Mouse (Mus musculus): ENCODE results near the gene Cbwd1. TPM values are rescaled to one million over a fixed set of nuclear protein-coding genes. Genes with fewer than 3 reads are reported as not detected.

Gene Cbwd1
- polyA plus RNA-seq, 1 experiment from 2014 or later, result 21.8 TPM

DNA sequence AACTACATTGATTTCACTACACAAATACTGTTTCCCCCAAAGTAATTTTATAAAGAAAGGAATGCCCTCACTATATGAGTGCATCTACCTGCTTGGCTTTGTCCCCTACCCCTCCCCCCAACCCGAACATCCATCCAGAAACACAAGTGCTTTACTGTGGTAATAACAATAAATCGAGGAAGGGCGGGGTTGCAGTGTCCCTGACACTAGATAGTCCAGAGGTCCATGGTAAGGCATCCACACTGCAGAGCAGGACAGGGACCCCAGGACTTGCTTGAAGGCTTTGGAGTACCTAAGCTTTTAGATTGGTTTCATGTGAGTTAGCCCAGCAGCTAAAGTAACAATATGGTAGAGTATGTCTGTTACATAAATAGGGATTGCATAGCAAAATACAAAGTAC, 59.7 kb downstream of the Cbwd1 start:
- H3K4me1 ChIP-seq, result peaks cover 34% of the 10 kb centered on the region
- H3K9ac ChIP-seq, result no peak overlapping the region
- no peaks in the 10 kb centered on the region for H3K36me3 ChIP-seq
- H3K27ac ChIP-seq, result no peak overlapping the region
- H3K9me3 ChIP-seq (replicated peaks), result no peaks in the 10 kb centered on the region
- no peak overlapping the region for H3K4me3 ChIP-seq (replicated peaks)
- no peak for ATAC-seq (replicated peaks; ENCODE audit: low FRiP score)
- 3% methylated on average over 3 of the region's 3 CpGs for WGBS
- no peak overlapping the region for H3K4me2 ChIP-seq
- H3K27me3 ChIP-seq, result peaks cover 90% of the 10 kb centered on the region

DNA sequence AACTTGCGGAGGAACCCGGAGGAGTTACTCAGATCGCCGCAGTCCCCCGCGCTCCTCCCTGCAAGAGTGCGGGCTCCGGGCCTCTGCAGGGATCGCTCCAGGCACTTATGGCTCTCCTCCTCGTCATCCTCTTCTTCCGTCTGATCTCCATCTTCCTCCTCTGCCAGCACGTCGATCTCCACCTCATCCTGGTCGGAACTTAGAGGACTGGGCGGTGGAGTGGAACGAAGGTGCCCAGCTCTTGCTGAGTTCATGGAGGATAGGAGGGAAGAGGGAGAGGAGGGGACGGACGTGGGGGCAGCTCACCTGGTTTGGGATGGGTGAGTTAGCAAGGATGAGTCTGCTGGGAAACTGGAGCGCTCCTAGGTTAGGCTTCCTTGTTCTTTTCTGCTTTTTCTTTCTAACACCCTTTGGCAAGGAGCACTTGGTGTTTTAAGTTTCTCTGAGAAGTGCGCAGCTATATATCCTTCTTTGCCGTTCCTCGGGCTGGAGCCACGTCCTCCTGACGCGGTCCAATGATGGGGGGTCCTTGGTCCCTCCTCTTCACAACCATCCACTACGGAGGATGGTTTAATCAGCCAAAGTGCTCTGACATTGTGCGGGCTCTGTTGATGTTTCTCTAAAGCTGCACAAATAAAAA, 60.7 kb downstream of the Cbwd1 start, which contains the start of gene Foxd4:
TSS of gene Foxd4 (minus strand) at position 617 of the 640 bp plus-strand sequence.
- peaks cover 34% of the 10 kb centered on the region for H3K4me1 ChIP-seq

DNA sequence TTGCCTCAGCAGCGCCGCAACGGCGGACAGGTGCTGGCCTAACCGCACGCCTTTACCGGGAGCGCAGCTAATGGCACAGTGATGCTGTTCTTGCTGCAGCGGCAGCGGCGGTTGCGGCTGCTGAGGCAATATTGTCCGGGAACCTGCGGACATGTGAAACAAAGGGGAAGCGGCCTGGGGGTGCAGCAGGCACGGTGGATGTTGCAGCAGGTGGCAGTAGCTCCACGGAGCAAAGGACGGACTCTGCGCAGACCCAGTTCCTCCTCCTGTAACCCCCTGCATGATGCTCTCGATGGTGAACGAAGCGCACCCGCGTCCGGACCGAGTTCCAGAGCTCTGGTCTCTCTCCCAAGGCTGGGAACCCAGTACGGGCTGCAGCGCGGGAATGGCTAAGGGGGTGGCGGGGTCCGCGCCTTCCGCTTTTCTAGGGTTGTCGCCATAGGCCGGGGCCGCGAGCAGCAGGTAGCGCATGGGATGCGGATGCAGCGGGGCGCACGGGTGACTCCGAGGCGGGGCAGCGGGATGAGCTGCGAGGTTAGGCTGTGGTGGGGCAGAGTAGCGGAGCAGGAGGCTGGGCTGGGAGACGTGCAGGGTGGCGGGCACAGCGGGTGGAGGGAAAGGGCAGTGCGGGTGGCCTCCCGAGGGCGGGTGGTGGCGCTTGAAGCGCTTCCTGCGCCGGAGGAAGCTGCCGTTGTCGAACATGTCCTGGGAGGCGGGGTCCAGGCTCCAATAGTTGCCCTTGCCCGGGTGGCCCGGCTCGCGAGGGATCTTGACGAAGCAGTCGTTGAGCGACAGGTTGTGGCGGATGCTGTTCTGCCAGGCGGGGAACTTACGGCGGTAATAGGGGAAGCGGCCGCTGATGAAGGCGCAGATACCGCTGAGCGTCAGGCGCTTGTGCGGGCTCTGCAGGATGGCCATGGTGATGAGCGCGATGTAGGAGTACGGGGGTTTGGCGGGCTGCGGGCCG, 61.5 kb downstream of the Cbwd1 start:
- Histone ChIP-seq H3K27ac (no peak overlapping the region), H3K9ac (no peak overlapping the region; the same call in 1 of the 2 replicates), H3K4me2 (peak overlapping the region; percentile 75), H3K9me3 (replicated peaks) (no peaks in the 10 kb centered on the region), H3K4me3 (replicated peaks) (peak overlapping the region; percentile 45), H3K36me3 (no peaks in the 10 kb centered on the region), H3K27me3 (peaks cover 95% of the 10 kb centered on the region), H3K4me1 (peaks cover 34% of the 10 kb centered on the region)
- WGBS, result under 1% methylated on average over 84 of the region's 84 CpGs
- peak; percentile 52 for ATAC-seq (replicated peaks; ENCODE audit: low FRiP score)

More for the DNA sequence above, 60.7 kb downstream of the Cbwd1 start, which contains the start of gene Foxd4:
- Histone ChIP-seq H3K4me3 (replicated peaks) (peak within 1 kb of the TSS; percentile 45), H3K4me2 (peak within 1 kb of the TSS; percentile 75), H3K36me3 (no peaks in the 10 kb centered on the region), H3K27ac (no peak within 1 kb of the TSS), H3K9me3 (replicated peaks) (no peaks in the 10 kb centered on the region), H3K27me3 (peaks cover 95% of the 10 kb centered on the region), H3K9ac (no peak within 1 kb of the TSS)
- 1% methylated on average over 23 of the region's 27 CpGs for WGBS
- peak; percentile 29; the same call in 1 of the 2 replicates for ATAC-seq (replicated peaks; ENCODE audit: low FRiP score)

GRCm38 (mm10) chr19:24898737-24899577, 62.5 kb downstream of the Cbwd1 start:
- Histone ChIP-seq H3K9me3 (replicated peaks) (no peaks in the 10 kb centered on the region), H3K9ac (no peak overlapping the region; the same call in 1 of the 2 replicates), H3K4me1 (peaks cover 34% of the 10 kb centered on the region), H3K27me3 (peaks cover 89% of the 10 kb centered on the region), H3K4me2 (peak overlapping the region; percentile 75), H3K36me3 (no peaks in the 10 kb centered on the region), H3K4me3 (replicated peaks) (peak overlapping the region; percentile 45), H3K27ac (no peak overlapping the region)
- WGBS, result 3% methylated on average over 34 of the region's 34 CpGs
- ATAC-seq (replicated peaks; ENCODE audit: low FRiP score), result no peak

DNA sequence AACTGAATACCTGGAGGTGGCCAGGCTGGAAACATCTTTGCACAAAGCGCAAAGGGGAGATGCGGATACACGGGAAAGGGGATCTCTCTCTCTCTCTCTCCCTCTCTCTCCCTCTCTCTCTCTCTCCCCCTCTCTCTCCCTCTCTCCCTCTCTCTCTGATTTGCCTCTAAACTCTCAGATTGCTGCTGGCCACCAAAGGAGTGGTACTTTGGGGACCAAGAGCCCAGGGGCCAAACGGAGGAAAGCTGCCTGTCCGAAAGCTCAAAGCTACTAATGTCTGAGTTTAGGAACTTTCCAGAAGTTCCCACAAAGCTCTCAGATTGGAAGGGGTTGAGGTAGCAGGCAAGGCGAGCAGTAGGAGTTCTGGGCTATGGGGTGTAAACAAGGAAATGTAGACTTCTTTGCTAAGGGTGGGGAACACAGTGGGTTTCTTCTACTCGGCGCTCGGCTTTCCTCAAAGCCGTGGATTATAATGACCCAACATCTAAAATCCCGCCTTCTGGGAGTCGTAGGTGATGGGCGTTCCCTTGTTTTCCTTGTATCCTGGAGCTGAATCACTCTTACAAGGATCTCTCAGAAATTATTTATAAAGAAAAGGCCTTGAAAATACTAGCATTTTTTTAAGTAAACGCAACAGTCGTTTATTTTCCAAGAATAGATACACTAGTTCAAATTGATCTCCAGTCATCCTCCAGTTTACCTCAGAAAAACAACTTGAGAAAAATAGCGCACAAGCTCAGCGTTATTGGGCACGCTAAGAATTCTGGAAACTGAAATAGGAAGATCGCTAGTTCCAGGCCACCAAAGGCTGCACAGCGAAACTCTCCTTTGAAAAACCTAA, 63.3 kb downstream of the Cbwd1 start:
- Histone ChIP-seq H3K4me3 (replicated peaks) (peak overlapping the region; percentile 31), H3K9me3 (replicated peaks) (no peaks in the 10 kb centered on the region), H3K4me2 (0 out of 2 replicates have a peak overlapping the region, but pooled peaks have one; percentile 54), H3K4me1 (peaks cover 34% of the 10 kb centered on the region), H3K27ac (no peak overlapping the region), H3K9ac (no peak overlapping the region), H3K36me3 (no peaks in the 10 kb centered on the region), H3K27me3 (peaks cover 89% of the 10 kb centered on the region)
- WGBS, result 2% methylated on average over 19 of the region's 20 CpGs
- ATAC-seq (replicated peaks; ENCODE audit: low FRiP score), result no peak

DNA sequence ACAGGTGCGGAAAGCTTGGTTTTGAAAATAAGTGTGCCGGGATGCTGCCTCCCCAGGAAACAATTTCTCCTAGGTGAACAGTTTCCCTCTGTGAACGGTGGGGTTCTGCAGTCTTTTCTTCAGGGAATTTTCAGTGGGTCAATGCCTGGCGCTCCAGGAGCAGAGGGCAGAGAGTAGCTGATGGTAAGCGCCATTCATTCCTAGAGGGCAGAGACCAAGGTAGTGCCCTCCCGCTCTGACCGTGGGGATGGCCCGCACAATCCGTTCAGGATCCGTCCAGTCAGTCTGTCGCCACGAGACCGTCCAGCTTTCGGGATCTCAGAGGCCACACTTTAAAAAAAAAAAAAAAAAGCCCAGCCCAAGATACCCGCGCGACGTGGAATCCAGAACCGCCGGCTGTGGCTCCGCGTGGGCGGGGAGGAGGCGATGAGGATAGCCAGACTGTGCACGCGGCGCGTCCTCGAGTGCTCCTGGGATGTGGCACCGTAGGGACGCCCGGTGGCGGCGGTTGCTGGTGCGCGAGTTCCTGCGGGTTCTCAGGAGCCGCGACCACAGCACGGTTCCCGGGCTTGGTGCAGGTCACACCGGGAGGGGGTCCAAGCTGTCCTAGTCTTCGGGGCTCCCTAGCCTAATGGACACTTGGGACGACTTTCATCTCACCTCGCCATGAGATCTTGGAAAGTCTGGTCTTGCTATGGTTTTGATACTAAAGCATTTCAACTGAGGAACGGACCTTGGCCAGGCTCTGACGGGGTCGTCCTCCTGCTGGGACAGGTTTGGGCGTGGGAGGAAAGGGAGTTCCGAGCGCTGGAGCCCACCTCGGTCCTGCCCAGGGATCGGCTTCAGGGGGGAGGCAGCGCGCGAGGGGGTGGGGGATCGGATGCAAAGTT, 64.2 kb downstream of the Cbwd1 start:
- no peak for ATAC-seq (replicated peaks; ENCODE audit: low FRiP score)
- 1% methylated on average over 57 of the region's 57 CpGs for WGBS
- H3K27me3 ChIP-seq, result peaks cover 84% of the 10 kb centered on the region

GRCm38 (mm10) chr19:24896536-24896935, 64.9 kb downstream of the Cbwd1 start:
- peaks cover 34% of the 10 kb centered on the region for H3K4me1 ChIP-seq
- no peak overlapping the region for H3K27ac ChIP-seq
- no peaks in the 10 kb centered on the region for H3K9me3 ChIP-seq (replicated peaks)
- H3K4me3 ChIP-seq (replicated peaks), result no peak overlapping the region
- no peak for ATAC-seq (replicated peaks; ENCODE audit: low FRiP score)
- H3K27me3 ChIP-seq, result peaks cover 77% of the 10 kb centered on the region
- WGBS, result 16% methylated on average over 4 of the region's 4 CpGs
- H3K9ac ChIP-seq, result no peak overlapping the region
- no peak overlapping the region for H3K4me2 ChIP-seq
- no peaks in the 10 kb centered on the region for H3K36me3 ChIP-seq

More for the DNA sequence above, 64.2 kb downstream of the Cbwd1 start:
- H3K36me3 ChIP-seq, result no peaks in the 10 kb centered on the region
- peaks cover 34% of the 10 kb centered on the region for H3K4me1 ChIP-seq
- no peak overlapping the region for H3K9ac ChIP-seq
- H3K4me2 ChIP-seq, result peak overlapping the region; percentile 54
- no peaks in the 10 kb centered on the region for H3K9me3 ChIP-seq (replicated peaks)
- no peak overlapping the region for H3K27ac ChIP-seq
- H3K4me3 ChIP-seq (replicated peaks), result peak overlapping the region; percentile 31

- ATAC-seq (replicated peaks; ENCODE audit: low FRiP score), result no peak
- no peak overlapping the region for H3K9ac ChIP-seq
- no peak overlapping the region for H3K27ac ChIP-seq
- no peak overlapping the region for H3K4me2 ChIP-seq
- no peaks in the 10 kb centered on the region for H3K9me3 ChIP-seq (replicated peaks)
- H3K4me3 ChIP-seq (replicated peaks), result no peak overlapping the region
- peaks cover 9% of the 10 kb centered on the region for H3K4me1 ChIP-seq
- 69% methylated on average over 3 of the region's 3 CpGs for WGBS
- H3K27me3 ChIP-seq, result peaks cover 28% of the 10 kb centered on the region; the same call in 1 of the 2 replicates
- no peaks in the 10 kb centered on the region for H3K36me3 ChIP-seq
Measured at GRCm38 (mm10) chr19:24886888-24887287, 74.5 kb downstream of the Cbwd1 start.

- WGBS, result 6% methylated on average over 5 of the region's 5 CpGs
- Histone ChIP-seq H3K4me1 (peaks cover 9% of the 10 kb centered on the region), H3K9ac (no peak overlapping the region), H3K4me3 (replicated peaks) (no peak overlapping the region), H3K36me3 (no peaks in the 10 kb centered on the region), H3K4me2 (no peak overlapping the region), H3K27me3 (peaks cover 25% of the 10 kb centered on the region; the same call in 1 of the 2 replicates), H3K9me3 (replicated peaks) (no peaks in the 10 kb centered on the region), H3K27ac (no peak overlapping the region)
- 0 out of 2 replicates have a peak, but pooled peaks have one; percentile 52 for ATAC-seq (replicated peaks; ENCODE audit: low FRiP score)
Measured at GRCm38 (mm10) chr19:24885504-24885903, 75.9 kb downstream of the Cbwd1 start.

DNA sequence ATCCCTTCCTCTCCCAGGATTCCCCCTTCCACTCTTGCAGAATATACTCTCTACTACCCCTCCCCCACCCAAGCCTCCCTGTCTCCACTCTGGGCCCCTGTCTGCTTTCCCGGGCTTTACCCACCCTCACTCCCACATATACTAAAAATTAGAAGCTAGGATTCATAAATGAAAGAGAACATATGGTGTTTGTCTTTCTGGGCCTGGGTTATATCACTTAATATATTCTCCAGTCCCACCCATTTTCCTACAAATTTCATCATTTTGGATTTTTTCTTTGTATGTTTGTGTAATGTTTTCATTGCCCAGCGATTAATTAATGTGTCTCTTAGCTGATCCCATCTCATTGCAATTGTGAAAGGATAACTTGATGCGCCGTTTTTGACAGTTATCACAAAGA, 80.2 kb downstream of the Cbwd1 start:
- 55% methylated on average over 4 of the region's 4 CpGs for WGBS
- H3K27ac ChIP-seq, result no peak overlapping the region
- no peak for ATAC-seq (replicated peaks; ENCODE audit: low FRiP score)
- no peak overlapping the region for H3K4me2 ChIP-seq
- H3K27me3 ChIP-seq, result peaks cover 6% of the 10 kb centered on the region; the same call in 1 of the 2 replicates
- H3K9me3 ChIP-seq (replicated peaks), result no peaks in the 10 kb centered on the region
- peaks cover 9% of the 10 kb centered on the region for H3K4me1 ChIP-seq
- no peak overlapping the region for H3K9ac ChIP-seq
- no peaks in the 10 kb centered on the region for H3K36me3 ChIP-seq
- no peak overlapping the region for H3K4me3 ChIP-seq (replicated peaks)
